Mouse (Mus musculus) spleen, adult 2 months (tissue): ENCODE results near the gene Npas3.

Experiments
- CTCF ChIP-seq: fragments of 200-500 bp; IDR thresholded peaks from 2 replicates; pipeline ENCODE4 v1.5.1; 2011; ENCODE audit warnings: mild to moderate bottlenecking, inconsistent platforms; ENCODE audit not compliant: insufficient read depth, insufficient read length, insufficient replicate concordance; ENCODE audit errors: extremely low read depth
- POLR2A ChIP-seq: fragments of 200-500 bp; IDR thresholded peaks from 2 replicates; pipeline ENCODE4 v1.6.1; 2011; ENCODE audit warnings: low read depth, low read length, inconsistent platforms

DNA sequence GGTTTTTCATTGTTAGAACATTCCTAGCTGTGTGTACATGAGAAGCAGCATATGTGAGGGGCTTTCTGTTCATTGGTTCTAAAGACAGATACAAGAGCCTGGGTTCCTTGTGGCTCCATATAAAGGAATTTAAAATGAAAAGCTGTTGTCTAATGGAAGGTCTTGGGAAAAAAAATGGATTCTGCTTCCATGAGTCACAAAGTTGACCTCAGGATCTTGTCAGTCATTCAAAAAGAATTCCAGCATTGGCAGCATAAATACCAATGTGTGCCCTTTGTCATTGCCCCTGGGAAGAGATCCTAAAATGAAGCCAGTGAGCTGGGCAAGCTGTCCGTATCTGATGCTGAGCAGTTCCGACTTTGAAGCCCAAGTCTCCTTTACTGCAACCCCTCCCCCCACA lies 700.3 kb downstream of the Npas3 start:
- TF ChIP-seq CTCF (no peak), POLR2A (no peak)
